Mouse (Mus musculus) CH12.LX (cell line): Measurements from ENCODE around the gene Nfkb2. TPM values are rescaled to one million over a fixed set of nuclear protein-coding genes. Genes with fewer than 3 reads are reported as not detected.

Experiments
- DNase-seq: peaks from one replicate; pipeline ENCODE4 v3.0.0-alpha.2; 2013; ENCODE audit errors: extremely low read depth
- H3K27ac ChIP-seq: 2 replicates; pipeline ENCODE4 v1.5.1; 2012; ENCODE audit warnings: low read depth, mild to moderate bottlenecking, control low read depth, moderate library complexity; ENCODE audit not compliant: insufficient read depth
- H3K27me3 ChIP-seq: replicated peaks from 2 replicates; pipeline ENCODE3; 2012; ENCODE audit warnings: inconsistent platforms
- H3K36me3 ChIP-seq, 2 experiments: replicated peaks in 1 of 2; 2 replicates each; pipeline versions ENCODE3 to v1.6.1; 2012; ENCODE audit warnings: inconsistent platforms in 1 of 2, low read length in 1 of 2, mild to moderate bottlenecking in 1 of 2, mixed read lengths in 1 of 2, moderate library complexity in 1 of 2; ENCODE audit not compliant: control insufficient read depth in 1 of 2, insufficient read depth in 1 of 2
- H3K4me1 ChIP-seq, 2 experiments: 2 replicates each; pipeline ENCODE4 v1.6.1; 2012; ENCODE audit warnings: inconsistent platforms in 1 of 2, moderate library complexity in 1 of 2; ENCODE audit not compliant: insufficient read depth in 2 of 2, control insufficient read depth in 1 of 2
- H3K4me2 ChIP-seq: 2 replicates; pipeline ENCODE4 v1.6.1; 2012; ENCODE audit warnings: low read depth, mild to moderate bottlenecking, control low read depth; ENCODE audit not compliant: poor library complexity, insufficient read depth, severe bottlenecking
- H3K4me3 ChIP-seq, 3 experiments: fragments of 150-350 bp in 1 of 3; sonication (generic) in 1 of 3; replicated peaks in 1 of 3; 2 replicates each; pipeline versions ENCODE3 to v1.5.1; 2011 to 2012; ENCODE audit warnings: low read depth in 2 of 3, low read length in 2 of 3, mild to moderate bottlenecking in 2 of 3, moderate library complexity in 2 of 3, control low read depth in 1 of 3, improper control_type of control experiment in 1 of 3, inconsistent platforms in 1 of 3, mixed read lengths in 1 of 3; ENCODE audit not compliant: poor library complexity in 1 of 3
- H3K79me2 ChIP-seq: replicated peaks from 2 replicates; pipeline ENCODE4 v1.6.1; 2012; ENCODE audit warnings: mild to moderate bottlenecking, moderate library complexity; ENCODE audit not compliant: control insufficient read depth, poor library complexity, insufficient read depth, severe bottlenecking; ENCODE audit errors: extremely low read depth
- H3K9ac ChIP-seq: 2 replicates; pipeline ENCODE4 v1.6.1; 2012; ENCODE audit warnings: low read depth, mild to moderate bottlenecking, control low read depth, moderate library complexity; ENCODE audit not compliant: insufficient read depth
- H3K9me3 ChIP-seq: replicated peaks from 2 replicates; pipeline ENCODE3; 2012; ENCODE audit warnings: low read length, inconsistent platforms, mixed read lengths
- BHLHE40 ChIP-seq: IDR thresholded peaks from 2 replicates; pipeline ENCODE4 v1.6.1; 2011; ENCODE audit warnings: mild to moderate bottlenecking, low read depth, low read length, improper control_type of control experiment
- CHD2 ChIP-seq: IDR thresholded peaks from 2 replicates; pipeline ENCODE4 v1.6.1; 2011; ENCODE audit warnings: low read length, improper control_type of control experiment
- ELF1 ChIP-seq: IDR thresholded peaks from 2 replicates; pipeline ENCODE4 v1.6.1; 2014; ENCODE audit warnings: low read depth, mild to moderate bottlenecking, inconsistent platforms, low read length, improper control_type of control experiment
- EP300 ChIP-seq: IDR thresholded peaks from 2 replicates; pipeline ENCODE4 v1.6.1; 2011; ENCODE audit warnings: low read length, improper control_type of control experiment
- ETS1 ChIP-seq: conservative IDR thresholded peaks from 2 replicates; pipeline ENCODE4 v1.6.1; 2012; ENCODE audit warnings: low read depth, mild to moderate bottlenecking, inconsistent platforms, low read length, improper control_type of control experiment, moderate library complexity
- JUND ChIP-seq: conservative IDR thresholded peaks from 2 replicates; pipeline ENCODE4 v1.6.1; 2011; ENCODE audit warnings: low read depth, low read length, improper control_type of control experiment
- KAT2A ChIP-seq: IDR thresholded peaks from 2 replicates; pipeline ENCODE4 v1.6.1; 2012; ENCODE audit warnings: low read length, improper control_type of control experiment, inconsistent platforms; ENCODE audit not compliant: insufficient replicate concordance
- MAFK ChIP-seq: IDR thresholded peaks from 2 replicates; pipeline ENCODE4 v1.6.1; 2011; ENCODE audit warnings: low read length, improper control_type of control experiment; ENCODE audit not compliant: insufficient replicate concordance
- MXI1 ChIP-seq: IDR thresholded peaks from 2 replicates; pipeline ENCODE4 v1.6.1; 2011; ENCODE audit warnings: mild to moderate bottlenecking, low read depth, low read length, improper control_type of control experiment
- MYC ChIP-seq: IDR thresholded peaks from 2 replicates; pipeline ENCODE4 v1.6.1; 2011; ENCODE audit warnings: low read depth, mild to moderate bottlenecking, improper control_type of control experiment, low read length
- NELFE ChIP-seq: IDR thresholded peaks from 2 replicates; pipeline ENCODE4 v1.6.1; 2011; ENCODE audit warnings: low read depth, low read length, improper control_type of control experiment
- PAX5 ChIP-seq: IDR thresholded peaks from 2 replicates; pipeline ENCODE4 v1.6.1; 2012; ENCODE audit warnings: low read length, inconsistent platforms, mixed read lengths
- POLR2A ChIP-seq: IDR thresholded peaks from 2 replicates; pipeline ENCODE4 v1.6.1; 2011; ENCODE audit warnings: low read depth, mild to moderate bottlenecking, improper control_type of control experiment, low read length
- POLR2AphosphoS2 ChIP-seq: IDR thresholded peaks from 2 replicates; pipeline ENCODE4 v1.6.1; 2011; ENCODE audit warnings: low read depth, low read length, improper control_type of control experiment
- RAD21 ChIP-seq: IDR thresholded peaks from 2 replicates; pipeline ENCODE4 v1.6.1; 2011; ENCODE audit warnings: low read depth, mild to moderate bottlenecking, low read length, improper control_type of control experiment, moderate library complexity
- RCOR1 ChIP-seq: conservative IDR thresholded peaks from 2 replicates; pipeline ENCODE4 v1.6.1; 2012; ENCODE audit warnings: low read depth, mild to moderate bottlenecking, inconsistent platforms, low read length, improper control_type of control experiment
- SIN3A ChIP-seq: IDR thresholded peaks from 2 replicates; pipeline ENCODE4 v1.6.1; 2012; ENCODE audit warnings: low read length, improper control_type of control experiment, inconsistent platforms
- SMC3 ChIP-seq: IDR thresholded peaks from 2 replicates; pipeline ENCODE4 v1.6.1; 2011; ENCODE audit warnings: low read depth, low read length, improper control_type of control experiment
- USF1 ChIP-seq: IDR thresholded peaks from 2 replicates; pipeline ENCODE4 v1.6.1; 2014; ENCODE audit warnings: low read depth, mild to moderate bottlenecking, inconsistent platforms, low read length, improper control_type of control experiment
- USF2 ChIP-seq: conservative IDR thresholded peaks from 2 replicates; pipeline ENCODE4 v1.6.1; 2011; ENCODE audit warnings: low read depth, low read length, improper control_type of control experiment
- ZKSCAN1 ChIP-seq: IDR thresholded peaks from 2 replicates; pipeline ENCODE4 v1.6.1; 2012; ENCODE audit warnings: low read depth, inconsistent platforms, low read length, improper control_type of control experiment, borderline replicate concordance
- ZMIZ1 ChIP-seq: IDR thresholded peaks from 2 replicates; pipeline ENCODE4 v1.6.1; 2012; ENCODE audit warnings: low read depth, mild to moderate bottlenecking, inconsistent platforms, low read length, improper control_type of control experiment
- ZNF384 ChIP-seq: IDR thresholded peaks from 2 replicates; pipeline ENCODE4 v1.6.1; 2012; ENCODE audit warnings: low read depth, low read length, improper control_type of control experiment, inconsistent platforms
- dilution Hi-C: fragments of 300-500 bp; cut with MboI; formaldehyde crosslinking; loops from 2 replicates; pipeline ENCODE4 v1.14.3; 2020; ENCODE audit warnings: low sequenced_read_pairs; ENCODE audit not compliant: extremely low pct_unique_long_range_greater_than_20kb, extremely low pct_ligation_motif_present
- in situ Hi-C: fragments of 300-500 bp; cut with MboI; formaldehyde crosslinking; loops from 3 replicates; pipeline ENCODE4 v1.14.3; 2019; ENCODE audit warnings: low sequenced_read_pairs, low pct_ligation_motif_present, low pct_unique_long_range_greater_than_20kb, mixed read lengths
- polyA plus RNA-seq: library from polyadenylated mRNA; unstranded; fragments of >175 nt; gene quantifications from 2 replicates; pipeline ENCODE4 v1.2.1, GENCODE M21; 2012; ENCODE audit warnings: low read depth; ENCODE audit not compliant: insufficient read length
- total RNA-seq, 2 experiments: library from RNA; depleted of rRNA; stranded (reverse); fragments of 300-350 nt in 1 of 2; fragments of >200 nt in 1 of 2; gene quantifications; 2 replicates each; pipeline ENCODE4 v1.2.3; 2012 to 2014

Nfkb2 gene
- total and polyA plus RNA-seq, 3 experiments, result 44.3 to 71.7 (median 64.8) TPM

- DNase-seq, result no peak
- Histone ChIP-seq H3K27ac (no peak overlapping the region), H3K4me2 (no peak overlapping the region), H3K9me3 (peaks cover 8% of the 10 kb centered on the region), H3K79me2 (no peaks in the 10 kb centered on the region), H3K9ac (no peak overlapping the region), H3K36me3 (peaks cover 25 to 49% of the 10 kb centered on the region in 2 experiments), H3K27me3 (no peaks in the 10 kb centered on the region), H3K4me3 (no peak overlapping the region), H3K4me1 (peaks cover 3 to 76% of the 10 kb centered on the region in 2 experiments; a peak in 2 of 4 replicates)
- dilution Hi-C loops, result no loop called here
- TF ChIP-seq RCOR1, result no peak
- TF ChIP-seq KAT2A, result no peak
- no peak for TF ChIP-seq POLR2A
- no peak for TF ChIP-seq NELFE
- TF ChIP-seq JUND, result no peak
- TF ChIP-seq CHD2, result no peak
- TF ChIP-seq USF1, result no peak
- TF ChIP-seq ELF1, result no peak
- TF ChIP-seq SIN3A, result no peak
- no peak for TF ChIP-seq EP300
- TF ChIP-seq BHLHE40, result no peak
- no peak for TF ChIP-seq PAX5
- no peak for TF ChIP-seq ETS1
- no peak for TF ChIP-seq MYC
- TF ChIP-seq ZNF384, result no peak
- no peak for TF ChIP-seq MAFK
- no peak for TF ChIP-seq ZMIZ1
- TF ChIP-seq POLR2AphosphoS2, result no peak
- in situ Hi-C loops, result no loop called here
Measured at GRCm38 (mm10) chr19:46316846-46317545, 12.9 kb downstream of the Nfkb2 start.

- dilution Hi-C loops, result no loop called here
- no peaks in the 10 kb centered on the region for H3K27me3 ChIP-seq
- TF ChIP-seq USF2, result no peak
- TF ChIP-seq RCOR1, result no peak
- TF ChIP-seq MYC, result no peak
- no peak for TF ChIP-seq MXI1
- TF ChIP-seq RAD21, result no peak
- no peak for TF ChIP-seq ZKSCAN1
- TF ChIP-seq SMC3, result no peak
- H3K4me1 ChIP-seq, result peaks cover 3 to 80% of the 10 kb centered on the region in 2 experiments; a peak in 2 of 4 replicates
- DNase-seq, result no peak
- no peak overlapping the region for H3K4me3 ChIP-seq
- peaks cover 8% of the 10 kb centered on the region for H3K9me3 ChIP-seq
- in situ Hi-C loops, result no loop called here
- no peaks in the 10 kb centered on the region for H3K79me2 ChIP-seq
- no peak overlapping the region for H3K9ac ChIP-seq
- H3K4me2 ChIP-seq, result no peak overlapping the region
- peaks cover 22 to 44% of the 10 kb centered on the region in 2 experiments for H3K36me3 ChIP-seq
- H3K27ac ChIP-seq, result no peak overlapping the region
Measured at GRCm38 (mm10) chr19:46317546-46317885, 13.4 kb downstream of the Nfkb2 start.
